Mouse (Mus musculus) CH12.LX (cell line): ENCODE measurements around the gene Agpat4. TPM values are rescaled to one million over a fixed set of nuclear protein-coding genes. Genes with fewer than 3 reads are reported as not detected.
A peak's percentile ranks its signal among the peaks of the same experiment; 100 is the strongest.

Experiments
- DNase-seq: peaks from one replicate; pipeline ENCODE4 v3.0.0-alpha.2; 2013; ENCODE audit errors: extremely low read depth
- H3K27ac ChIP-seq: 2 replicates; pipeline ENCODE4 v1.5.1; 2012; ENCODE audit warnings: low read depth, mild to moderate bottlenecking, control low read depth, moderate library complexity; ENCODE audit not compliant: insufficient read depth
- H3K27me3 ChIP-seq: replicated peaks from 2 replicates; pipeline ENCODE3; 2012; ENCODE audit warnings: inconsistent platforms
- H3K36me3 ChIP-seq, 2 experiments: replicated peaks in 1 of 2; 2 replicates each; pipeline versions ENCODE3 to v1.6.1; 2012; ENCODE audit warnings: inconsistent platforms in 1 of 2, low read length in 1 of 2, mild to moderate bottlenecking in 1 of 2, mixed read lengths in 1 of 2, moderate library complexity in 1 of 2; ENCODE audit not compliant: control insufficient read depth in 1 of 2, insufficient read depth in 1 of 2
- H3K4me1 ChIP-seq, 2 experiments: 2 replicates each; pipeline ENCODE4 v1.6.1; 2012; ENCODE audit warnings: inconsistent platforms in 1 of 2, moderate library complexity in 1 of 2; ENCODE audit not compliant: insufficient read depth in 2 of 2, control insufficient read depth in 1 of 2
- H3K4me2 ChIP-seq: 2 replicates; pipeline ENCODE4 v1.6.1; 2012; ENCODE audit warnings: low read depth, mild to moderate bottlenecking, control low read depth; ENCODE audit not compliant: poor library complexity, insufficient read depth, severe bottlenecking
- H3K4me3 ChIP-seq, 3 experiments: fragments of 150-350 bp in 1 of 3; sonication (generic) in 1 of 3; replicated peaks in 1 of 3; 2 replicates each; pipeline versions ENCODE3 to v1.5.1; 2011 to 2012; ENCODE audit warnings: low read depth in 2 of 3, low read length in 2 of 3, mild to moderate bottlenecking in 2 of 3, moderate library complexity in 2 of 3, control low read depth in 1 of 3, improper control_type of control experiment in 1 of 3, inconsistent platforms in 1 of 3, mixed read lengths in 1 of 3; ENCODE audit not compliant: poor library complexity in 1 of 3
- H3K79me2 ChIP-seq: replicated peaks from 2 replicates; pipeline ENCODE4 v1.6.1; 2012; ENCODE audit warnings: mild to moderate bottlenecking, moderate library complexity; ENCODE audit not compliant: control insufficient read depth, poor library complexity, insufficient read depth, severe bottlenecking; ENCODE audit errors: extremely low read depth
- H3K9ac ChIP-seq: 2 replicates; pipeline ENCODE4 v1.6.1; 2012; ENCODE audit warnings: low read depth, mild to moderate bottlenecking, control low read depth, moderate library complexity; ENCODE audit not compliant: insufficient read depth
- H3K9me3 ChIP-seq: replicated peaks from 2 replicates; pipeline ENCODE3; 2012; ENCODE audit warnings: low read length, inconsistent platforms, mixed read lengths
- BHLHE40 ChIP-seq: IDR thresholded peaks from 2 replicates; pipeline ENCODE4 v1.6.1; 2011; ENCODE audit warnings: mild to moderate bottlenecking, low read depth, low read length, improper control_type of control experiment
- CHD1 ChIP-seq: IDR thresholded peaks from 2 replicates; pipeline ENCODE4 v1.6.1; 2012; ENCODE audit warnings: low read depth, low read length, improper control_type of control experiment, inconsistent platforms
- CHD2 ChIP-seq: IDR thresholded peaks from 2 replicates; pipeline ENCODE4 v1.6.1; 2011; ENCODE audit warnings: low read length, improper control_type of control experiment
- ETS1 ChIP-seq: conservative IDR thresholded peaks from 2 replicates; pipeline ENCODE4 v1.6.1; 2012; ENCODE audit warnings: low read depth, mild to moderate bottlenecking, inconsistent platforms, low read length, improper control_type of control experiment, moderate library complexity
- GABPA ChIP-seq: IDR thresholded peaks from 2 replicates; pipeline ENCODE4 v1.6.1; 2012; ENCODE audit warnings: low read depth, low read length, improper control_type of control experiment, inconsistent platforms; ENCODE audit not compliant: insufficient replicate concordance
- HCFC1 ChIP-seq: IDR thresholded peaks from 2 replicates; pipeline ENCODE4 v1.6.1; 2012; ENCODE audit warnings: low read depth, mild to moderate bottlenecking, inconsistent platforms, low read length, improper control_type of control experiment
- JUN ChIP-seq: IDR thresholded peaks from 2 replicates; pipeline ENCODE4 v1.6.1; 2011; ENCODE audit warnings: low read depth, mild to moderate bottlenecking, low read length, improper control_type of control experiment, moderate library complexity; ENCODE audit not compliant: insufficient read depth
- JUND ChIP-seq: conservative IDR thresholded peaks from 2 replicates; pipeline ENCODE4 v1.6.1; 2011; ENCODE audit warnings: low read depth, low read length, improper control_type of control experiment
- MAX ChIP-seq: IDR thresholded peaks from 2 replicates; pipeline ENCODE4 v1.6.1; 2011; ENCODE audit warnings: low read length, improper control_type of control experiment
- MAZ ChIP-seq: IDR thresholded peaks from 2 replicates; pipeline ENCODE4 v1.6.1; 2012; ENCODE audit warnings: low read depth, mild to moderate bottlenecking, inconsistent platforms, low read length, improper control_type of control experiment, moderate library complexity
- MXI1 ChIP-seq: IDR thresholded peaks from 2 replicates; pipeline ENCODE4 v1.6.1; 2011; ENCODE audit warnings: mild to moderate bottlenecking, low read depth, low read length, improper control_type of control experiment
- MYC ChIP-seq: IDR thresholded peaks from 2 replicates; pipeline ENCODE4 v1.6.1; 2011; ENCODE audit warnings: low read depth, mild to moderate bottlenecking, improper control_type of control experiment, low read length
- RCOR1 ChIP-seq: conservative IDR thresholded peaks from 2 replicates; pipeline ENCODE4 v1.6.1; 2012; ENCODE audit warnings: low read depth, mild to moderate bottlenecking, inconsistent platforms, low read length, improper control_type of control experiment
- dilution Hi-C: fragments of 300-500 bp; cut with MboI; formaldehyde crosslinking; loops from 2 replicates; pipeline ENCODE4 v1.14.3; 2020; ENCODE audit warnings: low sequenced_read_pairs; ENCODE audit not compliant: extremely low pct_unique_long_range_greater_than_20kb, extremely low pct_ligation_motif_present
- in situ Hi-C: fragments of 300-500 bp; cut with MboI; formaldehyde crosslinking; loops from 3 replicates; pipeline ENCODE4 v1.14.3; 2019; ENCODE audit warnings: low sequenced_read_pairs, low pct_ligation_motif_present, low pct_unique_long_range_greater_than_20kb, mixed read lengths
- polyA plus RNA-seq: library from polyadenylated mRNA; unstranded; fragments of >175 nt; gene quantifications from 2 replicates; pipeline ENCODE4 v1.2.1, GENCODE M21; 2012; ENCODE audit warnings: low read depth; ENCODE audit not compliant: insufficient read length
- total RNA-seq, 2 experiments: library from RNA; depleted of rRNA; stranded (reverse); fragments of 300-350 nt in 1 of 2; fragments of >200 nt in 1 of 2; gene quantifications; 2 replicates each; pipeline ENCODE4 v1.2.3; 2012 to 2014

Agpat4 gene
- total and polyA plus RNA-seq, 3 experiments, result 34.7 to 83.2 (median 44.5) TPM

- dilution Hi-C loops (no loop called here), in situ Hi-C loops (loop anchor here (5.0 kb wide), 1 partner anchor 43 kb away; no protein-coding TSS in a partner anchor)
- H3K36me3 ChIP-seq, result peaks cover 7 to 14% of the 10 kb centered on the region in 2 experiments
- peak overlapping the region; percentile 88 for H3K9ac ChIP-seq
- DNase-seq, result peak; percentile 72
- peak overlapping the region; percentile 97; the same call in 1 of the 2 replicates for H3K4me2 ChIP-seq
- peaks cover 0 to 20% of the 10 kb centered on the region in 2 experiments; a peak in 3 of 4 replicates for H3K4me1 ChIP-seq
- peaks cover 45% of the 10 kb centered on the region for H3K79me2 ChIP-seq
- no peaks in the 10 kb centered on the region for H3K27me3 ChIP-seq
- peak overlapping the region; percentile 74 to 85 (median 81) for H3K4me3 ChIP-seq
- H3K9me3 ChIP-seq, result peaks cover 7% of the 10 kb centered on the region
- 0 out of 2 replicates have a peak, but pooled peaks have one; percentile 33 for TF ChIP-seq MYC
- peak; percentile 56 for TF ChIP-seq BHLHE40
- TF ChIP-seq HCFC1, result peak; percentile 33; the same call in 1 of the 2 replicates
- no peak for TF ChIP-seq GABPA
- TF ChIP-seq CHD1, result peak; percentile 93; the same call in 1 of the 2 replicates
- TF ChIP-seq CHD2, result peak; percentile 85
- TF ChIP-seq MAZ, result peak; percentile 75; the same call in 1 of the 2 replicates
- TF ChIP-seq JUN, result no peak
- no peak for TF ChIP-seq JUND
- no peak for TF ChIP-seq RCOR1
- TF ChIP-seq ETS1, result peak; percentile 17; the same call in 1 of the 2 replicates
- TF ChIP-seq MXI1, result peak; percentile 78; the same call in 1 of the 2 replicates
- TF ChIP-seq, all 38 proteins: peak for 8
- H3K27ac ChIP-seq, result peak overlapping the region; percentile 78
Observed at GRCm38 (mm10) chr17:12119675-12120074, 1.2 kb downstream of the Agpat4 start.

DNA sequence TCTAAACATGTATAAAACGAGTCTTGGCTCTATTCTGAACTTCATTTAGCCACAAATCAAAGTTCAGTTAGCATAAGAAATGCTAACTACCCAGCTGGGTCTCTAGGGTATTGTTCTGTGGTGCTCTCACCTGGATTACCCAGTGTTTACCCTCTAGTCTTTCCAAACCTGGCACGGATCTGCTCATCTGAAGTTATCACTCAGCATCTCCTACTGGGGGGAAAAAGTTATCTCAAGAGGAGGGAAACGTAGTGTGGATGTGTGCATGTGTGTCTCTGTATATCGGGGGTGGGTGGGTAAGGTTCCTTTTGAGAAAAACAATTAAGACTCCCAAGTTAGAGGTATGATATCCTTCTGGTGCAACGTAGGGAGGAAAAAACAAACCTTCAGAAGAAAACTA is 1.8 kb downstream of the Agpat4 start:
- Histone ChIP-seq H3K27ac (no peak overlapping the region), H3K9me3 (peaks cover 9% of the 10 kb centered on the region), H3K79me2 (peaks cover 51% of the 10 kb centered on the region), H3K4me2 (peak overlapping the region; percentile 97), H3K9ac (peak overlapping the region; percentile 88), H3K27me3 (no peaks in the 10 kb centered on the region), H3K4me1 (peaks cover 0 to 25% of the 10 kb centered on the region in 2 experiments; a peak in 3 of 4 replicates), H3K36me3 (peaks cover 12 to 20% of the 10 kb centered on the region in 2 experiments), H3K4me3 (peak overlapping the region; percentile 74 to 85 (median 81))
- in situ Hi-C loops, result no loop called here
- dilution Hi-C loops, result no loop called here
- peak; percentile 45 for DNase-seq
- TF ChIP-seq BHLHE40 (0 out of 2 replicates have a peak, but pooled peaks have one; percentile 13), MAX (no peak)
